Mouse (Mus musculus) naive thymus-derived CD4-positive, alpha-beta T cell, adult 2 months (primary cell): ENCODE results near the gene Ankmy1.

ENCODE experiments used
- DNase-seq: peaks from one replicate; pipeline ENCODE4 v3.0.0-alpha.2; 2011; ENCODE audit warnings: low read depth

Gene Ankmy1

GRCm38 (mm10) chr1:92815756-92816294, 86.9 kb downstream of the Ankmy1 start:
- DNase-seq: no peak

- no peak for DNase-seq
These were observed 87.6 kb downstream of the Ankmy1 start for GRCm38 (mm10) chr1:92815100-92815499.

DNA sequence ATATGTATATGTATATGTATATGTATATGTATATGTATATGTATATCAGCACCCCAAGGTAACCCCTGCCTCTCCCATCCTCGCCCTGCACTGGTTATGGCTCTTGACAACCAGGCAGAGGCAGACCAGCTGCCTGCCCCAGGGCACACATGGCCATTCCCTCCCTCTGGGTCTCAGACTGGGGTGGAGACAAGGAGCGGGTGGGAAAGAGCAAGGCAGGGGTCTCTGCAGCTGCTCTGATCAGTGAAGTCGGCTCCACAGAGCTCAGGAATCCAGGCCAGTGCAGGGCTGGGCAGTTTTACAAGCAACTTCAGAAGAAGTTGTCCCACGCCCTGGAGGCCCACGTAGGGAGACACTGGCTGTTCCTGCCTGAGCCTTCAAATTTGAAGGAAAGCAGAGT, 88.4 kb downstream of the Ankmy1 start:
- no peak for DNase-seq
